Mouse (Mus musculus): Measurements from ENCODE around the gene Trak1. TPM values are rescaled to one million over a fixed set of nuclear protein-coding genes. Genes with fewer than 3 reads are reported as not detected.

The Trak1 gene
- polyA plus RNA-seq, 2 experiments, result 2.9 to 3.1 TPM

- Histone ChIP-seq H3K9ac (replicated peaks) (peak overlapping the region; percentile 43; the same call in 1 of the 2 replicates), H3K27ac (no peak overlapping the region), H3K9me3 (ENCODE audit: control insufficient read depth, low read length) (no peaks in the 10 kb centered on the region), H3K36me3 (replicated peaks; ENCODE audit: control insufficient read depth, insufficient read depth, low read depth) (no peaks in the 10 kb centered on the region), H3K4me3 (ENCODE audit: insufficient read depth in 1 of 2, low read depth in 2 of 2, low read length in 2 of 2) (peak overlapping the region; percentile 19 to 42), H3K27me3 (ENCODE audit: control insufficient read depth, insufficient read depth, low read length) (no peaks in the 10 kb centered on the region; the same call in 1 of the 2 replicates), H3K4me2 (ENCODE audit: low read depth) (peak overlapping the region; percentile 61), H3K4me1 (replicated peaks; ENCODE audit: control insufficient read depth in 2 of 2, insufficient read depth in 2 of 2, low read length in 1 of 2) (peaks cover 5 to 15% of the 10 kb centered on the region in 2 experiments)
- 2% methylated on average over 18 of the region's 18 CpGs for WGBS (ENCODE audit: insufficient replicate concordance)
- DNase-seq (ENCODE audit: low read depth in 3 of 3, low spot score in 3 of 3) (peak; percentile 34 to 59 (median 48)), ATAC-seq (ENCODE audit: insufficient read depth) (peak; percentile 84)
- no peak for TF ChIP-seq CTCF (IDR thresholded peaks at IDR 0.05; ENCODE audit: low read depth)
- TF ChIP-seq EP300 (IDR thresholded peaks at IDR 0.05; ENCODE audit: low read depth), result no peak
Observed at GRCm38 (mm10) chr9:121371346-121371891, 74.1 kb downstream of the Trak1 start.

GRCm38 (mm10) chr9:121371946-121372646 is 74.8 kb downstream of the Trak1 start:
- ATAC-seq (ENCODE audit: insufficient read depth) (peak; percentile 54), DNase-seq (ENCODE audit: low read depth in 3 of 3, low spot score in 3 of 3) (no peak)
- Histone ChIP-seq H3K36me3 (replicated peaks; ENCODE audit: control insufficient read depth, insufficient read depth, low read depth) (no peaks in the 10 kb centered on the region), H3K9me3 (ENCODE audit: control insufficient read depth, low read length) (no peaks in the 10 kb centered on the region), H3K4me1 (replicated peaks; ENCODE audit: control insufficient read depth in 2 of 2, insufficient read depth in 2 of 2, low read length in 1 of 2) (peaks cover 5 to 15% of the 10 kb centered on the region in 2 experiments), H3K9ac (replicated peaks) (no peak overlapping the region), H3K4me3 (ENCODE audit: insufficient read depth in 1 of 2, low read depth in 2 of 2, low read length in 2 of 2) (peak overlapping the region in 1 of 2 experiments; percentile 15; a peak in 2 of 4 replicates), H3K27me3 (ENCODE audit: control insufficient read depth, insufficient read depth, low read length) (no peaks in the 10 kb centered on the region; the same call in 1 of the 2 replicates), H3K4me2 (ENCODE audit: low read depth) (peak overlapping the region; percentile 61), H3K27ac (no peak overlapping the region)
- no peak for TF ChIP-seq CTCF (IDR thresholded peaks at IDR 0.05; ENCODE audit: low read depth)
- TF ChIP-seq EP300 (IDR thresholded peaks at IDR 0.05; ENCODE audit: low read depth), result no peak
- WGBS (ENCODE audit: insufficient replicate concordance), result 30% methylated on average over 11 of the region's 13 CpGs

DNA sequence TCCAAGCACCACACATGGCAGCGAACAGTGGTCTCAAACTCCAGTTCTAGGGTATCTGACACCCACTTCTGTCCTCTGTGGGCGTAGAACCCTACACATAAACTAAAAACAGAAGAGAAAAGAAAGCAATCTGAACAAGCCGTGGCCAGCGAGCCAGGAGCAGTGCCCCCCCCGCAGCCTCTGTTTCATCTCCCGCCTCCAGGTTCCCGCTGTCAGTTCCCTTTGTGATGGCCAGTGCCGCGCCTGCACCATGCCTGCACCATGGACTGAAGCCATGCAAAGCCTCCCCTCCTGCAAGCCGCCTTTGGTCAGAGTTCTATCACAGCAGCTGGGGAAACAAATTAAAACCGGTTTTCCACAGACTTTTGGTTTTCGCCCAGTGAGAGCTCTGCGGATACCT is 75.8 kb downstream of the Trak1 start:
- Histone ChIP-seq H3K27ac (no peak overlapping the region), H3K4me3 (ENCODE audit: insufficient read depth in 1 of 2, low read depth in 2 of 2, low read length in 2 of 2) (no peak overlapping the region), H3K36me3 (replicated peaks; ENCODE audit: control insufficient read depth, insufficient read depth, low read depth) (no peaks in the 10 kb centered on the region), H3K9me3 (ENCODE audit: control insufficient read depth, low read length) (no peaks in the 10 kb centered on the region), H3K4me1 (replicated peaks; ENCODE audit: control insufficient read depth in 2 of 2, insufficient read depth in 2 of 2, low read length in 1 of 2) (peaks cover 5 to 15% of the 10 kb centered on the region in 2 experiments), H3K9ac (replicated peaks) (no peak overlapping the region), H3K27me3 (ENCODE audit: control insufficient read depth, insufficient read depth, low read length) (no peaks in the 10 kb centered on the region; the same call in 1 of the 2 replicates), H3K4me2 (ENCODE audit: low read depth) (no peak overlapping the region)
- 68% methylated on average over 13 of the region's 13 CpGs for WGBS (ENCODE audit: insufficient replicate concordance)
- no peak for TF ChIP-seq EP300 (IDR thresholded peaks at IDR 0.05; ENCODE audit: low read depth)
- TF ChIP-seq CTCF (IDR thresholded peaks at IDR 0.05; ENCODE audit: low read depth), result no peak
- DNase-seq (ENCODE audit: low read depth in 3 of 3, low spot score in 3 of 3) (no peak), ATAC-seq (ENCODE audit: insufficient read depth) (no peak)

DNA sequence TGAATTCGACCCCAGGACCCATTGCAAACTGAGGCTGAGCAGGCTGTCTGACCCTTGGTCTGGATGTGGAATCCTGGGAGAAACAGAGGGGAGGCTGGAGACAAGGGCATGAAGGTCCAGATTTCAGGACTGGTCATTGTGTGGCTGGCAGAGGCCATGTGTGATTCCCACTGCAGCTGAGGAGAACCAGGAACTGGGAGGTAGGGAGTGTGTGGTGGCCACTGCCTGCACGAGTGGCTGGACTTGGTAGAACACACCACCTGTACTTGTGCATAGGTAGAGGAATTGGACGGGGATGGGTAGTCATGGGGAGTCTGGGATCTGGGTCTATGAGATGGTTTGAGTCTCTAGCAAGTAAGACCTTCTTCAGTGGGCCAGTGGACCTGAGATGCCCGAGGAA is 76.2 kb downstream of the Trak1 start:
- Histone ChIP-seq H3K27me3 (ENCODE audit: control insufficient read depth, insufficient read depth, low read length) (no peaks in the 10 kb centered on the region; the same call in 1 of the 2 replicates), H3K4me2 (ENCODE audit: low read depth) (no peak overlapping the region), H3K9me3 (ENCODE audit: control insufficient read depth, low read length) (no peaks in the 10 kb centered on the region), H3K4me3 (ENCODE audit: insufficient read depth in 1 of 2, low read depth in 2 of 2, low read length in 2 of 2) (no peak overlapping the region), H3K27ac (no peak overlapping the region), H3K4me1 (replicated peaks; ENCODE audit: control insufficient read depth in 2 of 2, insufficient read depth in 2 of 2, low read length in 1 of 2) (peaks cover 5 to 15% of the 10 kb centered on the region in 2 experiments), H3K9ac (replicated peaks) (no peak overlapping the region), H3K36me3 (replicated peaks; ENCODE audit: control insufficient read depth, insufficient read depth, low read depth) (no peaks in the 10 kb centered on the region)
- DNase-seq (ENCODE audit: low read depth in 3 of 3, low spot score in 3 of 3) (no peak), ATAC-seq (ENCODE audit: insufficient read depth) (no peak)
- 69% methylated on average over 4 of the region's 4 CpGs for WGBS (ENCODE audit: insufficient replicate concordance)
- no peak for TF ChIP-seq CTCF (IDR thresholded peaks at IDR 0.05; ENCODE audit: low read depth)
- TF ChIP-seq EP300 (IDR thresholded peaks at IDR 0.05; ENCODE audit: low read depth), result no peak

All from liver, embryonic 14.5 days (tissue).